Mouse (Mus musculus) liver, embryonic 13.5 days (tissue): ENCODE data around the gene Osbpl10. TPM values are rescaled to one million over a fixed set of nuclear protein-coding genes. Genes with fewer than 3 reads are reported as not detected.

Experiments used
- ATAC-seq: fragments of 200-750 bp; cut with Nextera tagmentation; 2 replicates; pipeline ENCODE4 v1.8.0; 2017; ENCODE audit warnings: low read depth, mild to moderate bottlenecking, moderate number of reproducible peaks, moderate library complexity
- DNase-seq: peaks from one replicate; pipeline ENCODE4 v3.0.0; 2022
- H3K27ac ChIP-seq: fragments of 300-500 bp; sonication (generic); 2 replicates; pipeline ENCODE4 v1.5.1; 2015; ENCODE audit warnings: moderate library complexity, mild to moderate bottlenecking, inconsistent platforms
- H3K27me3 ChIP-seq: fragments of 300-500 bp; sonication (generic); 2 replicates; pipeline ENCODE4 v1.6.1; 2015; ENCODE audit warnings: mild to moderate bottlenecking, inconsistent platforms
- H3K36me3 ChIP-seq: fragments of 300-500 bp; sonication (generic); 2 replicates; pipeline ENCODE4 v1.6.1; 2015; ENCODE audit warnings: mild to moderate bottlenecking, inconsistent platforms
- H3K4me1 ChIP-seq: fragments of 300-500 bp; sonication (generic); replicated peaks from 2 replicates; pipeline ENCODE4 v1.6.1; 2015; ENCODE audit warnings: inconsistent platforms
- H3K4me2 ChIP-seq: fragments of 300-500 bp; sonication (generic); 2 replicates; pipeline ENCODE4 v1.6.1; 2015; ENCODE audit warnings: inconsistent platforms, mild to moderate bottlenecking, moderate library complexity
- H3K4me3 ChIP-seq: fragments of 300-500 bp; sonication (generic); replicated peaks from 2 replicates; pipeline ENCODE4 v1.5.1; 2015; ENCODE audit warnings: mild to moderate bottlenecking, inconsistent platforms
- H3K9ac ChIP-seq: fragments of 300-500 bp; sonication (generic); 2 replicates; pipeline ENCODE4 v1.6.1; 2015; ENCODE audit warnings: mild to moderate bottlenecking, inconsistent platforms
- H3K9me3 ChIP-seq: fragments of 300-500 bp; sonication (generic); replicated peaks from 2 replicates; pipeline ENCODE4 v1.6.1; 2016; ENCODE audit warnings: inconsistent platforms
- WGBS: fragments of 180-500 bp; shearing (Covaris S2); methylation state at CpG from one replicate; pipeline ENCODE4 v1.1.7; 2015; ENCODE audit not compliant: insufficient replicate concordance; 5-methylcytosine and 5-hydroxymethylcytosine counted together
- polyA plus RNA-seq: library from polyadenylated mRNA; unstranded; fragments of >200 nt; fragmentation: Nextera tagmentation; extraction: Ambion mirVana; gene quantifications from 2 replicates; pipeline ENCODE4 v1.2.1, GENCODE M21; 2015

The Osbpl10 gene
- polyA plus RNA-seq, 1 experiment from 2014 or later, result 0.32 TPM

DNA sequence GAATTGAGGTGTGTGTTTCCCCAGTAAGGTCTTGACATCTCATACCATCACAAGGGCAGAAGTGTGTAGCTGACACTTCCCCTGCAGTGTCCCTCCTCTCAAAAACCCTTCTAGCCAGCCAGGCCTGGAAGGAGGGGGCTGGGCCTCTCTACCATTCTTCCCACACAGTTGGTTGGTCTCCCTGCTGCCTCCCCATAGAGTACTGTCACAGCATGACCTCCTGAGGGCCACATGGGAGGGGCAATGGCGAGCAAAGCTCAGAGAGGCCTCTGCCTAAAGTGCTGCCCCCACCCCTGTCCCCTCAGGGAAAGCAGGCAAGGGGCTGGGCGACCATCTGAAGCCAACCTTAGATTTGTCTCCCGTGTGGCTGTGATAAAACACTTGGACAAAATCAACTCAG lies 251.8 kb downstream of the Osbpl10 start:
- Histone ChIP-seq H3K4me1 (no peaks in the 10 kb centered on the region), H3K27ac (no peak overlapping the region), H3K4me3 (no peak overlapping the region), H3K9ac (no peak overlapping the region), H3K4me2 (no peak overlapping the region), H3K9me3 (no peaks in the 10 kb centered on the region), H3K36me3 (no peaks in the 10 kb centered on the region), H3K27me3 (no peaks in the 10 kb centered on the region)
- ATAC-seq, result no peak
- DNase-seq, result no peak
- WGBS, result 36% methylated on average over 3 of the region's 3 CpGs

GRCm38 (mm10) chr9:115231476-115231875 lies 253.1 kb downstream of the Osbpl10 start:
- 82% methylated on average over 3 of the region's 3 CpGs for WGBS
- Histone ChIP-seq H3K4me1 (no peaks in the 10 kb centered on the region), H3K27me3 (no peaks in the 10 kb centered on the region), H3K4me2 (no peak overlapping the region), H3K9ac (no peak overlapping the region), H3K4me3 (no peak overlapping the region), H3K9me3 (no peaks in the 10 kb centered on the region), H3K36me3 (no peaks in the 10 kb centered on the region), H3K27ac (no peak overlapping the region)
- ATAC-seq, result no peak
- no peak for DNase-seq

GRCm38 (mm10) chr9:115233721-115234120 lies 255.4 kb downstream of the Osbpl10 start:
- H3K4me2 ChIP-seq, result no peak overlapping the region
- H3K4me3 ChIP-seq, result no peak overlapping the region
- no peaks in the 10 kb centered on the region for H3K9me3 ChIP-seq
- no peak overlapping the region for H3K9ac ChIP-seq
- no peak for ATAC-seq
- WGBS, result 78% methylated on average over 5 of the region's 5 CpGs
- H3K4me1 ChIP-seq, result no peaks in the 10 kb centered on the region
- H3K27me3 ChIP-seq, result no peaks in the 10 kb centered on the region
- H3K36me3 ChIP-seq, result no peaks in the 10 kb centered on the region; the same call in 1 of the 2 replicates
- H3K27ac ChIP-seq, result no peak overlapping the region
- DNase-seq, result no peak

DNA sequence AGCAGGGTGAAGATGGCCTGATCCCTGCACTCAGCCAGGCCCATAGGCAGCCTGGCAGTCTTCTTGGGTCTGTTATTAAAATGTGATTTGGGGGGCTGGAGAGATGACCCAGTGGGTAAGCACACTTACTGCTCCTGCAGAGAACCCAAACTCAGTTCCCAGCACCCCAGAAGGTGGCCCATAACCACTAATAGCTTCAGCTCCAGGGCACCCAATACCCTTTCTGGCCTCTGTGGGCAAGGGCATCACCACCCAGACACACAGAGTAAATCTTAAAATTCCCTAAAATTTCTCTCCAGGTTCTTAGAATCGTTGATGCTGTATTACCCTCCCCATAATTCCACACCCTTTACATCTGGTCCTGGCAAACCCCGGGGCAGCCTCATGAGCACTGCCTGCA lies 256.2 kb downstream of the Osbpl10 start:
- 76% methylated on average over 2 of the region's 2 CpGs for WGBS
- no peaks in the 10 kb centered on the region for H3K9me3 ChIP-seq

GRCm38 (mm10) chr9:115236352-115236841 lies 258.0 kb downstream of the Osbpl10 start:
- no peak overlapping the region for H3K9ac ChIP-seq
- H3K9me3 ChIP-seq, result no peaks in the 10 kb centered on the region
- peaks cover 18% of the 10 kb centered on the region for H3K36me3 ChIP-seq
- ATAC-seq, result no peak
- H3K27ac ChIP-seq, result no peak overlapping the region
- no peak for DNase-seq
- 80% methylated on average over 8 of the region's 8 CpGs for WGBS
- H3K4me1 ChIP-seq, result no peaks in the 10 kb centered on the region
- H3K4me2 ChIP-seq, result no peak overlapping the region
- no peak overlapping the region for H3K4me3 ChIP-seq
- H3K27me3 ChIP-seq, result no peaks in the 10 kb centered on the region

More for the DNA sequence above, 256.2 kb downstream of the Osbpl10 start:
- H3K27ac ChIP-seq, result no peak overlapping the region
- no peaks in the 10 kb centered on the region for H3K4me1 ChIP-seq
- no peak overlapping the region for H3K9ac ChIP-seq
- no peak for ATAC-seq
- H3K36me3 ChIP-seq, result no peaks in the 10 kb centered on the region; the same call in none of the 2 replicates
- no peaks in the 10 kb centered on the region for H3K27me3 ChIP-seq
- DNase-seq, result no peak
- no peak overlapping the region for H3K4me3 ChIP-seq
- no peak overlapping the region for H3K4me2 ChIP-seq

GRCm38 (mm10) chr9:115237943-115238342 lies 259.6 kb downstream of the Osbpl10 start:
- H3K9me3 ChIP-seq, result no peaks in the 10 kb centered on the region
- H3K36me3 ChIP-seq, result peaks cover 34% of the 10 kb centered on the region
- H3K4me1 ChIP-seq, result no peaks in the 10 kb centered on the region
- ATAC-seq, result 0 out of 2 replicates have a peak, but pooled peaks have one; percentile 30
- no peak overlapping the region for H3K27ac ChIP-seq
- no peak overlapping the region for H3K4me2 ChIP-seq
- H3K4me3 ChIP-seq, result no peak overlapping the region
- H3K27me3 ChIP-seq, result no peaks in the 10 kb centered on the region
- no peak for DNase-seq
- no peak overlapping the region for H3K9ac ChIP-seq

- peaks cover 53% of the 10 kb centered on the region for H3K36me3 ChIP-seq
- DNase-seq, result no peak
Observed at GRCm38 (mm10) chr9:115239861-115240260, 261.5 kb downstream of the Osbpl10 start.

DNA sequence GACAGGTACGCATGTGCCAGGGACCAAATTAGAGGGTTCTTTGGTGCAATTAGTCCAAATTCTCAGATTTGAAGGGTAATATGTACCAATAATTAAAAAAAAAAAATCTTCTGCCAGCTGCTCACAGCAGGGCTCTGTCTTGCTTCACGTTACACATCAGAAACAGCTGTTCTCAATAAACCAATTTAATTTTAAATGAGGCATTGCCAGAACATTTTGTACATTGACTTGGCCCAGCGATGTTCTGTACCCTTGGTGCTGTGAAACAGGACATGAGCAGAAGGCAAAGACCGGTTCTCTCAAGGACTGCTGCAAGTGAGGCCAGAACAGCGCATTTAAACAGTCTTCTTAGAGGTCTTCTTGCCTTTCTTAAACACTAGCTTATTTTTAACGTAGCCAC lies 265.3 kb downstream of the Osbpl10 start:
- Histone ChIP-seq H3K4me3 (no peak overlapping the region), H3K9ac (no peak overlapping the region), H3K36me3 (peaks cover 87% of the 10 kb centered on the region), H3K4me1 (no peaks in the 10 kb centered on the region), H3K9me3 (no peaks in the 10 kb centered on the region), H3K27ac (no peak overlapping the region), H3K4me2 (no peak overlapping the region), H3K27me3 (no peaks in the 10 kb centered on the region)
- 92% methylated on average over 6 of the region's 6 CpGs for WGBS
- ATAC-seq (no peak), DNase-seq (no peak)

More at GRCm38 (mm10) chr9:115239861-115240260, 261.5 kb downstream of the Osbpl10 start:
- Histone ChIP-seq H3K27ac (no peak overlapping the region), H3K9ac (no peak overlapping the region), H3K4me3 (no peak overlapping the region), H3K27me3 (no peaks in the 10 kb centered on the region), H3K9me3 (no peaks in the 10 kb centered on the region), H3K4me2 (no peak overlapping the region), H3K4me1 (no peaks in the 10 kb centered on the region)
- 86% methylated on average over 5 of the region's 5 CpGs for WGBS
- no peak for ATAC-seq

DNA sequence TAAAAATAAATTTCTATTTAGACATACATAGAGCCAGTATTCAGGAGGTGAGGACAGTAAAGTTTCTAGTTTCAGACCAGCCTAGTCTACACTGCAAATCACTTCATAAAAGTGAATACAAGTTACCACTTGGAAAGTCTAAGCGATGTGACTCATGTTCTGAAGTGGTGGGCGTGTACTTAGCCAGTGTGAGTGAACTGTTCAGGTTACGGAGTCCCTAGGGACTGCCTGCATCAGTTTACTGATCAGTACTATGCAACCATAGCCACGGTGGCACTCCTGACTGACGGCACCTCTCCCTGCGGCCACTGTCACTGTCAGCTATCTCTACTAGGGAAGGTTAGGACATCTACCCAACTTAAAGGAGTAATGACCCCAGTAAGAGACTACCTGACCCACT lies 266.7 kb downstream of the Osbpl10 start:
- WGBS, result 82% methylated on average over 6 of the region's 6 CpGs
- ATAC-seq, result no peak

GRCm38 (mm10) chr9:115249145-115249544 lies 270.8 kb downstream of the Osbpl10 start:
- Histone ChIP-seq H3K36me3 (peaks cover 83% of the 10 kb centered on the region), H3K9me3 (no peaks in the 10 kb centered on the region), H3K4me2 (0 out of 2 replicates have a peak overlapping the region, but pooled peaks have one; percentile 12), H3K27ac (peak overlapping the region; percentile 13; the same call in 1 of the 2 replicates), H3K4me1 (peaks cover 19% of the 10 kb centered on the region), H3K27me3 (no peaks in the 10 kb centered on the region), H3K9ac (no peak overlapping the region), H3K4me3 (no peak overlapping the region)
- DNase-seq (no peak), ATAC-seq (peak; percentile 88)
- WGBS, result 21% methylated on average over 5 of the region's 5 CpGs

More for the DNA sequence above, 266.7 kb downstream of the Osbpl10 start:
- Histone ChIP-seq H3K27ac (no peak overlapping the region), H3K9me3 (no peaks in the 10 kb centered on the region), H3K4me3 (no peak overlapping the region), H3K27me3 (no peaks in the 10 kb centered on the region), H3K9ac (no peak overlapping the region), H3K36me3 (peaks cover 94% of the 10 kb centered on the region), H3K4me2 (no peak overlapping the region), H3K4me1 (peaks cover 13% of the 10 kb centered on the region)
- DNase-seq, result no peak

GRCm38 (mm10) chr9:115257733-115258286 lies 279.4 kb downstream of the Osbpl10 start:
- no peak overlapping the region for H3K9ac ChIP-seq
- H3K36me3 ChIP-seq, result peaks cover 53% of the 10 kb centered on the region
- peaks cover 23% of the 10 kb centered on the region for H3K4me1 ChIP-seq
- ATAC-seq, result no peak
- DNase-seq, result no peak
- no peaks in the 10 kb centered on the region for H3K9me3 ChIP-seq
- no peak overlapping the region for H3K27ac ChIP-seq
- no peak overlapping the region for H3K4me3 ChIP-seq
- H3K4me2 ChIP-seq, result no peak overlapping the region
- no peaks in the 10 kb centered on the region for H3K27me3 ChIP-seq
- 78% methylated on average over 6 of the region's 6 CpGs for WGBS

GRCm38 (mm10) chr9:115259866-115260265 lies 281.5 kb downstream of the Osbpl10 start:
- Histone ChIP-seq H3K4me1 (peaks cover 23% of the 10 kb centered on the region), H3K9me3 (no peaks in the 10 kb centered on the region), H3K36me3 (peaks cover 41% of the 10 kb centered on the region), H3K9ac (no peak overlapping the region), H3K4me3 (no peak overlapping the region), H3K27me3 (no peaks in the 10 kb centered on the region), H3K4me2 (no peak overlapping the region), H3K27ac (no peak overlapping the region)
- no peak for ATAC-seq
- DNase-seq, result no peak
- WGBS, result 82% methylated on average over 4 of the region's 4 CpGs
